Mouse (Mus musculus): Measurements from ENCODE around the gene Lypd5.

The Lypd5 gene

DNA sequence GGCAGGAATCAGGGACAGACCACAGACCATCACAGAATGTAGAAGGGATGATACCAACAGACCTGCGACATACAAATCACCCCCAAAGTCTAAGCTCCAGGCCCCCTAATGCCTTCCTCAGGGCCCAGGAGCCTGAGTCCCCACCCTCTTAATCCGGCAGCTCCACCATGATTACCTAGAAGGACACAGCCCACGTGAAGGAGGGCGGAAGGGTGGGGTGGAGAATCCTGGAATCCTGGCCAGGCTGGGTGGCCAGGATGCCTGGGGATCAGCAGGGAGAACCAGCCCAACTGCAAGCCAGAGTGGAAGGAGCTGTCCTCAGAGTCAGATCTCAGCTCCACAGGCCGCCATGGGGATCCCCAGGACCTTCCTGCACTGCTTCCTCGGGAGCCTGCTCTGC, at the start of gene Lypd5:
Lypd5 (plus strand) TSS at position 301 of the 400 bp plus-strand sequence.
- no peak for DNase-seq (ENCODE audit: low read depth, low spot score)
- no peaks in the 10 kb centered on the region for H3K36me3 ChIP-seq (ENCODE audit: control insufficient read depth, insufficient read depth, low read length, poor library complexity, severe bottlenecking)
- H3K27me3 ChIP-seq (ENCODE audit: control insufficient read depth, insufficient read depth, low read length, poor library complexity, severe bottlenecking), result no peaks in the 10 kb centered on the region; the same call in 1 of the 2 replicates

DNA sequence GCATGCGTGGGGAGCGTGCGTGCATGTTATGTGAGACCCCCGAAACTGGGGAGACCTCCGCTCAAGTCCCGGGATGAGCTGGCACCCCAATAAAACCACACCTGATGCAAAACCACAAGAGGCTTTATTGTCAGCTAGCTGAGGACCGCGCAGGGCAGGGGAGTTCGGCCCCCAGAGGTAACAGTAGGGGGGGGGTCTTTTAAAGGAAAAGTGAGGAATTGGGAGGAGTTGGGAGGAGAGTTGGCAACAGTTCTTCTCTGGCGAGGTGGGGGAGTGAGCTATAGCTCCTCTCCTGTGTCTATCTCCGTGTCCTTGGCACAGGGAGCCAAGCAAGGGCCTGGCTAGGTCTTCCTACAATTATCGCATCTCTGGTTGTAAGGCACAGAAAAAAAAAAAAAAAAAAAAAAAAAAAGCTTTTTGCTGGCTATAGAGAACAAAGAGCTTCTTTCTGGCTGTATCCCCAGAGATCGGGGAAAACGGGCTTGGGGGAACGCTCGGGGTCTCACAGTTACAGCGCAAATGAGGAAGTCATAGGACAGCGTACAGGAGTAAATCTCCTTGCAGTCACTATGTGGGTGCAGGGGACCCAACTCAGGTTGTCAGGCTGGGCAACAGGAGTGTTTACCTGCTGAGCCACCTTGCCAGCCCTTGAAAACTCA, 49.0 kb upstream of the Lypd5 start:
- H3K27me3 ChIP-seq (ENCODE audit: control insufficient read depth, insufficient read depth, low read length, poor library complexity, severe bottlenecking), result no peaks in the 10 kb centered on the region
- peaks cover 2% of the 10 kb centered on the region for H3K36me3 ChIP-seq (ENCODE audit: control insufficient read depth, insufficient read depth, low read length, poor library complexity, severe bottlenecking)
- no peak for DNase-seq (ENCODE audit: low read depth, low spot score)

DNA sequence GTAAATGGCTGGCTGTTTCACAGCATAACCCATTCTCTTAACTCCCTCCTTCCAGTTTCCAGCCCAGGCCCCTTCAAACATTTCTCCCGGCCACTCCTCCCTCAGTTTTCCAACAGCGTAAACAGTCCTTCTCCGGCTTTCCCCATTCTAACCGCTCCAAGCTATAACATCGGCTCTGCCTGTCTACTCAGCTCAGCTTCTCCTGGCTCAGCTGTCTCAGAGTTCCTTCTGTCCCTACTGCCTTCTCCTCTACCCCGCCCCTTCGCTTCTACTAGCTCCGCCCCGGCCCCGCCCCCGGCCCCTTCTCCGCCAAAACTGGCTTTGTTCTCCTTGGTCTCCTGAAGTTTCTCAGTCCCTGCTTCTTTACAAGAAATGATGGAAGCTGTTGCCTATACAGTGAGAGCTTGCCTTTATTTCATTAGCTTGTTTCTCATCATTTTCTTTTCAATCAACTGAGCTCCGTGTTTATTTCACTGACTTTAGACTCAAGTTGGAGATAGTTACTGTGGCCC, 48.2 kb upstream of the Lypd5 start, which contains the start of gene Zfp61:
Zfp61 (minus strand) TSS at position 462 of the 512 bp plus-strand sequence.
- peaks cover 2% of the 10 kb centered on the region for H3K36me3 ChIP-seq (ENCODE audit: control insufficient read depth, insufficient read depth, low read length, poor library complexity, severe bottlenecking)
- DNase-seq (ENCODE audit: low read depth, low spot score), result peak; percentile 44
- H3K27me3 ChIP-seq (ENCODE audit: control insufficient read depth, insufficient read depth, low read length, poor library complexity, severe bottlenecking), result no peaks in the 10 kb centered on the region

DNA sequence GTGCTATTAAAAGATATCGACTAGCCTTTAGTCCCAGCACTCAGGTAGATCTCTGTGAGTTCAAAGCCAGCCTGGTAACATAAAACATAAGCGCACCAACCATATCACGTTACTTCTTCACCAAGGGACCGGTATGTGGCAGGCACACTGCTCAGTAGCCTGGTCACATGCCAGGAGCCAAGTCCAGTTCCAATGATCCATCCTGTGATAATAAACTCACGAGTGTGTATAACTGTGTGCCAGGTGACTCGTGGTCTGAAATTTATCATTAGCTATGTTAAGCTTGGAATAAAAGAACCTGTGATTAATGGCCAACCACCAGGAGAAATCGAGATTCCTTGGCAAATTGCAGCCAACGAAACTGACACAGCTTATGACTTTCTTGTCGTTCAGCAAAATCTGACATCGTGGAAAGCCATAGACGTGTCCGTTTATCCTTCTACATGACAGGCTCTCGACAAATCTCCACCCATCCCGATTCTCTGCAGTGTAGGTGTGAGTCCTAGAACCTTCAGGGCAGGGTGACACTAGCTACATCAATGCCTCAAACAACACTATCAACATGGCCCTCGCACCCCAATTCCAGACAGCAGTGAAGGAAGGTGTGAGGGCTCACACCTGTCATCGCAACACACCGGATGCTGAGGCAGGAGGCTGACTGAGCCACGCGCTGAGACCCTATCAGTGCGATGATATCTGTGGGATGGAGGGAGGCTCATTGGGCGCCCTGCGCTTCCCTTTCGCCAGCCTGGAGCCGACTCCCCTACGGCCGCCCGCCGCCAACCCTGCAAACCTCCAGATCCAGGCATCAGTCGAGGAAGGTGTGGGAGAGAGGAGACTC, 33.0 kb upstream of the Lypd5 start:
- Histone ChIP-seq H3K36me3 (ENCODE audit: control insufficient read depth, insufficient read depth, low read length, poor library complexity, severe bottlenecking) (peaks cover 5% of the 10 kb centered on the region), H3K27me3 (ENCODE audit: control insufficient read depth, insufficient read depth, low read length, poor library complexity, severe bottlenecking) (no peaks in the 10 kb centered on the region)
- DNase-seq (ENCODE audit: low read depth, low spot score), result no peak

DNA sequence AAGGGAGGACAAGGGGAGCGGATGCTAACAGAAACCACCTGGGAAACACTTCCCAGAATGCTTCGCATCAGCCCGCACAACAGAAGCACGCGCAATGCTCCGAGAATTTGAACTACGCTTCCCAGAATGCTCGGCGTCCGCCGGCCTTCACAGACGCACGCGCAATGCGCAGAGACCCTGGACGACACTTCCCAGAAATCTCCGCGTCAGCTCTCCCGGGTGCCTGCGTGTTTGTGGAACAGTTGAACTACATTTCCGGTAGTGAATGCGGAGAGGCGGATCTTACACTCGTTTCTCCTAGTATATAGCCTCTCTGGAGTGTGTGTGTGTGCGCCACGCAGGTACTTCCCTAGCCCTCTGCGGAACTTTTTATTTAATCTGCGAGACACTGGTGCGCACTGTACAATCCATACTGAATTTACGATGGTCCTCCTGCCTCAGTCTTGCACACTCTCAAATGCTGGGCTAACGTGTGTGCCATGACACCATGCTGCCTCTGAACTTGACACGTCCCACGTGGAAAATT, 32.4 kb upstream of the Lypd5 start, which contains the start of gene Zfp94:
Zfp94 (minus strand) TSS at position 100 of the 526 bp plus-strand sequence.
- no peaks in the 10 kb centered on the region for H3K27me3 ChIP-seq (ENCODE audit: control insufficient read depth, insufficient read depth, low read length, poor library complexity, severe bottlenecking)

DNA sequence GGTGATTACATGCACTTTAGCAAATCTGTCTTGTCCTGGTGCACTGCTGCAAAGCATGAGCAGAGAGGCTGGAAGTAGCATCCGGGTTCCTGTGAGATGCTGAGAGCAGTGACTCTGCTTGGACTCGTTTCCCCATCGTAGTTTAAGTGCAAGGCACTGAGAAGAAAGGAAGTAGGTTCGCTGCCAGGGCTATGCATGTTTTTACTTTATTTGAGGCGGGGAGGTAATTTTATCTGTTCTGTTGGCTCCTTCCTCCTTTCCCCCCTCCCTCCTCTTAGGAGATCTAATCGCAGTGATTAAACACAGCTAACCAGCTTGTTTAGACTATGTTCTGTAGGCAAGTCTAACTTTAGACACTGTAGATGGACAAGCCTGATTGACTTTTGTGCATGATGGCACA, 30.1 kb upstream of the Lypd5 start:
- H3K27me3 ChIP-seq (ENCODE audit: control insufficient read depth, insufficient read depth, low read length, poor library complexity, severe bottlenecking), result no peaks in the 10 kb centered on the region
- no peaks in the 10 kb centered on the region for H3K36me3 ChIP-seq (ENCODE audit: control insufficient read depth, insufficient read depth, low read length, poor library complexity, severe bottlenecking)
- peak; percentile 23 for DNase-seq (ENCODE audit: low read depth, low spot score)

More for the DNA sequence above, 32.4 kb upstream of the Lypd5 start, which contains the start of gene Zfp94:
- peak; percentile 89 for DNase-seq (ENCODE audit: low read depth, low spot score)
- H3K36me3 ChIP-seq (ENCODE audit: control insufficient read depth, insufficient read depth, low read length, poor library complexity, severe bottlenecking), result no peaks in the 10 kb centered on the region

DNA sequence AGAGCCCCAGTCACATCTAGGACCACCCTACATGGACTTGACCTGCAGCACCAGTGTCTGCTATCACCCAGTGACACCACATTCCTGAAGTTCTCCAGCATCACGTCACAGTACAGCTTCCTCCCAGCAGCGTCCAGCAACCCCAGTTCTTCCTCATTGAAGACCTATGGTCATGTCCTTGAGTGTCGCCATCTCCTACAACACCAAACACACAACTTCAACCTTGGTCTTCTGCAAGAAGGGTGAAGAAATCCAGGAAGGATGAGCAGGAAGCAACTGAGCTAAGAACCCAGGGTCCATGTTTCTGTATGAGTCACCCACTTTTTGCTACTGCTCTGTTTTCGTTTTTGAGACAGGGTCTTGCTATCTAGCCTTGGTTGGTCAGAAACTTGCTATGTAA, 26.4 kb upstream of the Lypd5 start:
- DNase-seq (ENCODE audit: low read depth, low spot score), result no peak

DNA sequence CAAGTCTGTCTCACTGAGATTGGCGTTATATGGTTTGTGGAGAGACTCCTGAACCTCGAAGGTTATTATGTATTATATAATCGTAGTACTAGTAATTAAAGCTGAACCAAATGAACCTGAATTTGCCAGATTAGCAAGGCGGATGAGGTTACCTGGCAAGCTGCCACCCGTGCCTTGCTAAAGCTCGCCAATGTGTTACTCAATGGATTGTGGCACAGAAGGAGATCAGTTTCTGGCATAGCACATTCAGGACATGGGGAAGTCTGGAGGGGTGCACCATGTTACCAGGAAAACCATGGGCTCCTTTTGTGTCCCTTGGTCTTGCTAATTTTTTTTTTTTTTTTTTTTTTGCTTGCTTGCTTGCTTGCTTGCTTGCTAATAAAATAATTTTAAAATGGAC, 23.8 kb upstream of the Lypd5 start:
- no peaks in the 10 kb centered on the region for H3K36me3 ChIP-seq (ENCODE audit: control insufficient read depth, insufficient read depth, low read length, poor library complexity, severe bottlenecking)
- peaks cover 1% of the 10 kb centered on the region; the same call in 1 of the 2 replicates for H3K27me3 ChIP-seq (ENCODE audit: control insufficient read depth, insufficient read depth, low read length, poor library complexity, severe bottlenecking)
- no peak for DNase-seq (ENCODE audit: low read depth, low spot score)

More for the DNA sequence above, 26.4 kb upstream of the Lypd5 start:
- Histone ChIP-seq H3K36me3 (ENCODE audit: control insufficient read depth, insufficient read depth, low read length, poor library complexity, severe bottlenecking) (no peaks in the 10 kb centered on the region), H3K27me3 (ENCODE audit: control insufficient read depth, insufficient read depth, low read length, poor library complexity, severe bottlenecking) (peaks cover 1% of the 10 kb centered on the region; the same call in 1 of the 2 replicates)

DNA sequence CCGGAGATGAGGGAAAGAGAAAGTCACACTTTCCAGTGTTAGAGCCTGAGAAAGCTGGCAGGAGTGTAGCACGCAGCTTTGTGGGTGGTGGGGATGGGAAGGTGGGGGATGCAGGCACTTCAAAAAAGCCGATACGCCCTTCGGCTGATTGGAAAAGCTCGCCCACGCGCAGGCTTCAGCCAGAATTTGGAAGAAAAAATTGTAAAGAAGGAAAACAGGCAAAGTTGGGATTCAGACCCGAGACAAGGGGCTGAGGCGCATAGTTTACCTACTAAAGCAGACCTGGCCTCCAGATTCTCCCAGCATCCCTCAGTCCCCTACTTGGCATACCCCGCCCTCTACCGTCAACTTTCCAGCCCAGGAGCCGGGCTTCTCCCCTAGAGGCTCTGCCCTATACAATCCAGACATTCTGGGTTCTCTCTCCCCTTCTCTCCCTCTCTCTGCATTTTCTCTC, 23.3 kb upstream of the Lypd5 start:
- Histone ChIP-seq H3K27me3 (ENCODE audit: control insufficient read depth, insufficient read depth, low read length, poor library complexity, severe bottlenecking) (peaks cover 1% of the 10 kb centered on the region; the same call in 1 of the 2 replicates), H3K36me3 (ENCODE audit: control insufficient read depth, insufficient read depth, low read length, poor library complexity, severe bottlenecking) (no peaks in the 10 kb centered on the region)
- no peak for DNase-seq (ENCODE audit: low read depth, low spot score)

DNA sequence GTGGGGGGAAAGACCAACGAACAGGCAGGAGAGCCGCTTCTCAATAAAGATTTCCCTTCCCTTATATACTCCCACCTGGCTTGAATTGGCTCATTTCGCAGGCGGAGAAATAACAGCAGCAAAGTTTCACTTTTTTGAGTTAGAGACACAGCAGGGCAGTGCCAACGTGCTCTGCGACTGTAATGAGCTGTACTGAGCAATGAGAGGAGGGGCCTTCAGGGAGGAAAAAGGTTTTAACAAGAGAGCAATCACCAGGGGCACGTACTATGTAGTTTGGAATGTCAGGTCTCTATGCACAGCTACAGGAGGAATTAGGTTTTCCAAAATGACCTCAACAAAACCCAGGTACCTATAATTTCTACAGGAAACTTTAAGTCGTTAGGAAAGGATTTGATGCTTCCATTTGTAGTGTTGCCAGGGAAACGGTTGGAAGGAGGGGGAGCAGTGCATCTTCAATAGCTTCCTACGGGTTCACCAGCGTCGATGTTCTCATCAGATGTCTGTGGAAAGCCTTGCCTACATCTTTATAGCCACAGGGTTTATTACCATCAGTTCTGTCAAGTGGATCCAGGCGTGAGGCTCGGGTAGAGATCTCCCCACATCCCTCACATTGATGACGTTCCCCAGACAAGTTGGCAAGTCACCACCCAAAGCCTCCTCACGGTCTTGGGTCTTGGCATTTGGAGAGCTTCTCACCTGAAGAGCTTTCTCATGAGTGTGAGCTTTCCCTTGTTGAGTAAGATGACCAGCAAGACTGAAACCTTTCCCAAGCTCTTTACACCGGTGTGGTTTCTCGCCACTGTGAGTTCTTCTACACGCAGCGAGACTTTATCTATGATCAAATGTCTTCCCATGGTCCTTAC, 22.5 kb upstream of the Lypd5 start:
- no peak for DNase-seq (ENCODE audit: low read depth, low spot score)
- H3K27me3 ChIP-seq (ENCODE audit: control insufficient read depth, insufficient read depth, low read length, poor library complexity, severe bottlenecking), result peaks cover 1% of the 10 kb centered on the region; the same call in 1 of the 2 replicates
- no peaks in the 10 kb centered on the region for H3K36me3 ChIP-seq (ENCODE audit: control insufficient read depth, insufficient read depth, low read length, poor library complexity, severe bottlenecking)

DNA sequence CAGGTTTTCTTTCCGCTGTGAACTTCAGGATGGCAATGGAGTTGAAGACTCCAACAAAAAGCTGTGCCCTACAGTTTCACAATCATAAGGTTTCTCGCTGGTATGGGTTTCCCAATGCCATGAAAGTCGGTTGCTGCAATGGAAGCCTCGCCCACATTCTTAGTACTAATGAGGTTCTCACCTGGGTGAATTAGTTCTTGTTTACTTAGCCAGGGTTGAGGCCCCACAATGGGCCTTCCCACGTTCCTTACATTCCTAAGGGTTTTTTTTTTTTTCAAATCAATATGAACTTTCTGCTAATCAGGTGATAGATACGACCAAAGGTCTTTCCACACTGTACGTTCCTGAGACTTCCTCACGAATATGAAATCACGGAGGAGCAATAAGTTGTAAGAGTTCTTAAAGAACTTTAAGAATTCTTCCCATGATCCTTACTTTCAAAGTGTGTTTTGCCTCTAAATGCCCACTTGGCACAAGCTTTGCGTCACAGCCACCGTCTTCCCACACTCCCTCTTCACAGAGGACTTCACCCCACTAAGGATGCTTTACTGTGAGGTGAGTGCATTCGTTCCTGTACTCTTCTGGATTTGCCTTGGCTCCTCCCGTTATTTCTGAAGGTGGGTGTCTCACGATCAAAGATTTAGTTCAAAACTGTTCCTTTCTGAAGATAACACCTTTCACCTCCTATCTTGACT, 21.6 kb upstream of the Lypd5 start:
- H3K36me3 ChIP-seq (ENCODE audit: control insufficient read depth, insufficient read depth, low read length, poor library complexity, severe bottlenecking), result no peaks in the 10 kb centered on the region
- DNase-seq (ENCODE audit: low read depth, low spot score), result no peak

DNA sequence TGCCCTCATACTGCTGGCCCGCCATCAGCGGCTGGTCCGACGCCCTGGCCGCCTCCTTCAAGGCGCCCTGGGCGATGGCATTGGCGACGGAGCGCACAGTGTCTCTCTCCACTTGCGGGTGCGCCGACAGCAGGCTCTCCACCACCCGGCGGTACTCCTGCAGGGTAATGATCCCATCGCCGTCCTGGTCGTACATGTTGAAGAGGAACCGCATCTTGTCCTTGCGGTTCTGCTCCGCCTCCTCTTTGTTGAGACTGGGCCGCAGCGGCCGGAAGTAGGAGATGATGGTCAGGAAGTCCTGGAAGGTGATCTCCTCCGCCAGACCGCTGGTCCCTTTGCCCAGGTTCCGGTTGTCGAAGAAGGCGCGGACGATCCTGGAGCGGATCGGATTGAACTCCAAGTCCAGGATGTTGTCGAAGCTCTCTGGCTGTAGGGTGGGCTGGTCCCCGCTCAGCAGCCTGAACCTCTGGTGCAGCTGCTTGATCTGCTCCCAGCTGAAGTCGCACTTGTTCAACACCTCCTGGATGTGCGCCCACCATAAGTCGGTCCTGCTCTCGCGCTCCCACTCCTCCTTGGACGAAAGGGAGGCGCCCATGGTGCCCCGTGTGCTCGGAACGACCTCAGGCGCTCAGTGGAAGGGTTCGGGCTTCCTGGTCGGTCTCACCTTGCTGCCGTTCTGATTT, 15.6 kb upstream of the Lypd5 start, which contains the start of gene Tescl:
Tescl (minus strand) TSS at position 633 of the 683 bp plus-strand sequence.
- no peaks in the 10 kb centered on the region for H3K36me3 ChIP-seq (ENCODE audit: control insufficient read depth, insufficient read depth, low read length, poor library complexity, severe bottlenecking)
- no peak for DNase-seq (ENCODE audit: low read depth, low spot score)
- H3K27me3 ChIP-seq (ENCODE audit: control insufficient read depth, insufficient read depth, low read length, poor library complexity, severe bottlenecking), result no peaks in the 10 kb centered on the region; the same call in 1 of the 2 replicates

More for the DNA sequence above, 21.6 kb upstream of the Lypd5 start:
- H3K27me3 ChIP-seq (ENCODE audit: control insufficient read depth, insufficient read depth, low read length, poor library complexity, severe bottlenecking), result peaks cover 1% of the 10 kb centered on the region; the same call in 1 of the 2 replicates

Data from splenic B cell, adult 2 months (primary cell).